ENCODE assay signal across 17 mouse cellular contexts in genomic region chr11:76953536-76953935, GRCm38 (mm10). TPM values are rescaled to one million over a fixed set of nuclear protein-coding genes. Genes with fewer than 3 reads are reported as not detected.
DNase-seq lines count a peak whose midpoint lies in the region; ATAC-seq and TF ChIP-seq lines count a peak whose summit lies in the region.
"Had no signal": no experiment of that assay in that cellular context is flagged by ENCODE, and none has a peak within 500 bp of the region (broad histone marks: within the 10 kb centered on the region; RNA-seq: fewer than 3 reads in every experiment).

No protein-coding gene starts in this region.

- H3K4me1 ChIP-seq in heart, adult 2 months (ENCODE audit: control insufficient read depth, insufficient read depth, low read length), result peaks cover 1% of the 10 kb centered on the region; the same call in 1 of the 2 replicates
- peaks cover 2% of the 10 kb centered on the region; the same call in 1 of the 2 replicates for H3K4me1 ChIP-seq in heart, embryonic 15.5 days (replicated peaks)
- no peaks in the 10 kb centered on the region for H3K4me1 ChIP-seq in limb, embryonic 10.5 days
- no peaks in the 10 kb centered on the region for H3K4me1 ChIP-seq in hindbrain, embryonic 11.5 days (replicated peaks; ENCODE audit: control insufficient read depth, insufficient read depth, low read length)
- H3K4me1 ChIP-seq: forebrain, embryonic 12.5 days; intestine, embryonic 15.5 days; liver, embryonic 15.5 days had no signal

- H3K4me3 ChIP-seq in heart, adult 2 months, result no peak overlapping the region
- no peak overlapping the region for H3K4me3 ChIP-seq in heart, embryonic 15.5 days
- H3K4me3 ChIP-seq in limb, embryonic 10.5 days, result no peak overlapping the region
- no peak overlapping the region for H3K4me3 ChIP-seq in hindbrain, embryonic 11.5 days (ENCODE audit: low read depth, low read length)
- H3K4me3 ChIP-seq: forebrain, embryonic 12.5 days; intestine, embryonic 15.5 days; liver, embryonic 15.5 days; megakaryocyte, embryonic 14.5 days had no signal

- no peak for TF ChIP-seq EP300 in heart, adult 2 months (IDR thresholded peaks at IDR 0.05; ENCODE audit: insufficient read depth, low read depth, low read length)

- no peaks in the 10 kb centered on the region for H3K9me3 ChIP-seq in heart, embryonic 15.5 days (replicated peaks)
- no peaks in the 10 kb centered on the region for H3K9me3 ChIP-seq in limb, embryonic 10.5 days (replicated peaks)
- no peaks in the 10 kb centered on the region for H3K9me3 ChIP-seq in hindbrain, embryonic 11.5 days (ENCODE audit: control insufficient read depth, low read length)
- H3K9me3 ChIP-seq: forebrain, embryonic 12.5 days; intestine, embryonic 15.5 days; liver, embryonic 15.5 days; megakaryocyte, embryonic 14.5 days had no signal

- DNase-seq in heart, adult 2 months, result peak in 1 of 2 experiments; percentile 9
- DNase-seq in heart, postnatal 25 days (ENCODE audit: low spot score), result no peak
- peak; percentile 9 to 81 for DNase-seq in left cerebral cortex, postnatal 25 days (ENCODE audit: low spot score in 2 of 2)
- DNase-seq in left cerebral cortex, postnatal 10 days (ENCODE audit: extremely low spot score in 1 of 2, low spot score in 2 of 2), result no peak
- DNase-seq in adipocyte (ENCODE audit: low spot score), result peak; percentile 72
- DNase-seq in limb, embryonic 10.5 days (ENCODE audit: low spot score), result no peak
- DNase-seq in hindbrain, embryonic 11.5 days (ENCODE audit: low spot score), result no peak
- DNase-seq: cerebellum, adult 2 months had no signal

- no peaks in the 10 kb centered on the region for H3K79me2 ChIP-seq in heart, adult 2 months (replicated peaks; ENCODE audit: control insufficient read depth, insufficient read depth, low read length)

- ATAC-seq in heart, embryonic 15.5 days (replicated peaks; ENCODE audit: insufficient number of reproducible peaks, insufficient read depth, low FRiP score, low read depth), result peak; percentile 31; the same call in 1 of the 2 replicates
- no peak for ATAC-seq in hindbrain, embryonic 11.5 days (ENCODE audit: low FRiP score)
- ATAC-seq: activated CD4-positive, CD25-positive, alpha-beta regulatory T cell, adult 4 months; intestine, embryonic 15.5 days had no signal

- no peak for TF ChIP-seq CTCF in heart, adult 2 months (IDR thresholded peaks at IDR 0.05)

- H3K27ac ChIP-seq in heart, adult 2 months, result peak overlapping the region; percentile 60
- H3K27ac ChIP-seq in heart, embryonic 15.5 days, result peak overlapping the region; percentile 18
- no peak overlapping the region for H3K27ac ChIP-seq in limb, embryonic 10.5 days
- no peak overlapping the region for H3K27ac ChIP-seq in hindbrain, embryonic 11.5 days (ENCODE audit: low read depth, low read length)
- H3K27ac ChIP-seq: forebrain, embryonic 12.5 days; intestine, embryonic 15.5 days; liver, embryonic 15.5 days had no signal

- peaks cover 17% of the 10 kb centered on the region for H3K36me3 ChIP-seq in heart, adult 2 months (ENCODE audit: control insufficient read depth, insufficient read depth, low read length)
- H3K36me3 ChIP-seq in heart, embryonic 15.5 days, result peaks cover 61% of the 10 kb centered on the region
- H3K36me3 ChIP-seq in limb, embryonic 10.5 days, result peaks cover 97% of the 10 kb centered on the region
- no peaks in the 10 kb centered on the region for H3K36me3 ChIP-seq in hindbrain, embryonic 11.5 days (ENCODE audit: control insufficient read depth, insufficient read depth, low read length)

- no peaks in the 10 kb centered on the region for H3K27me3 ChIP-seq in heart, adult 2 months (ENCODE audit: control insufficient read depth, insufficient read depth, low read length)
- H3K27me3 ChIP-seq in heart, embryonic 15.5 days, result no peaks in the 10 kb centered on the region
- no peaks in the 10 kb centered on the region for H3K27me3 ChIP-seq in limb, embryonic 10.5 days (ENCODE audit: low read depth, poor library complexity, severe bottlenecking)
- no peaks in the 10 kb centered on the region for H3K27me3 ChIP-seq in hindbrain, embryonic 11.5 days (ENCODE audit: control insufficient read depth, insufficient read depth, low read length)
- H3K27me3 ChIP-seq: forebrain, embryonic 12.5 days; intestine, embryonic 15.5 days; liver, embryonic 15.5 days; megakaryocyte, embryonic 14.5 days had no signal

- WGBS in heart, adult 2 months, result 40% methylated on average over 2 of the region's 2 CpGs
- 64% methylated on average over 2 of the region's 2 CpGs for WGBS in heart, embryonic 15.5 days
- 94% methylated on average over 2 of the region's 2 CpGs for WGBS in limb, embryonic 10.5 days
- WGBS in hindbrain, embryonic 11.5 days, result 97% methylated on average over 2 of the region's 2 CpGs

- intact Hi-C loops in heart, adult 2 months (cut with DNase I), result no loop called here
- intact Hi-C loops in heart, postnatal 25 days (cut with DNase I), result no loop called here
- intact Hi-C loops in left cerebral cortex, postnatal 25 days (cut with DNase I), result loop anchor here (5.0 kb wide), 1 partner anchor 161 kb away; no protein-coding TSS in a partner anchor
- intact Hi-C loops in left cerebral cortex, postnatal 10 days (cut with DNase I), result no loop called here

- H3K9ac ChIP-seq in heart, adult 2 months (ENCODE audit: low read depth, low read length), result no peak overlapping the region
- H3K9ac ChIP-seq in heart, embryonic 15.5 days, result no peak overlapping the region
- H3K9ac ChIP-seq in hindbrain, embryonic 11.5 days (ENCODE audit: low read depth, low read length), result no peak overlapping the region
- H3K9ac ChIP-seq: forebrain, embryonic 12.5 days; intestine, embryonic 15.5 days; liver, embryonic 15.5 days had no signal

- no peak for TF ChIP-seq POLR2A in heart, adult 2 months (IDR thresholded peaks at IDR 0.05; ENCODE audit: insufficient read depth, low read depth, low read length)

- no peak overlapping the region for H3K4me2 ChIP-seq in heart, embryonic 15.5 days
- H3K4me2 ChIP-seq in hindbrain, embryonic 11.5 days (replicated peaks; ENCODE audit: low read depth, low read length), result no peak overlapping the region
- H3K4me2 ChIP-seq: forebrain, embryonic 12.5 days; intestine, embryonic 15.5 days; liver, embryonic 15.5 days had no signal

RNA-seq across cellular contexts. Expression of gene Blmh, which starts 28.9 kb away (rescaled TPM):
- total RNA-seq in heart, adult 2 months (2021), result 10 to 100 TPM; 27.6 to 32.7 TPM
- polyA plus RNA-seq in heart, adult 2 months (2012; rRNA removed), result 12.9 and 18.4 TPM in 2 replicates
- total RNA-seq in heart, postnatal 25 days (2021), result 10 to 100 TPM; 36.8 to 41.5 TPM
- 10 to 100 TPM; 59.3 to 64.7 TPM for total RNA-seq in left cerebral cortex, postnatal 25 days (2021)
- total RNA-seq in left cerebral cortex, postnatal 10 days (2021), result 10 to 100 TPM; 89.0 to 90.1 TPM
- 88.3 and 103 TPM in 2 replicates for polyA plus RNA-seq in heart, embryonic 15.5 days (2015; fragmentation: Nextera tagmentation; extraction: Ambion mirVana)
- polyA plus RNA-seq in limb, embryonic 10.5 days (2016; fragmentation: Nextera tagmentation; extraction: Ambion mirVana), result 200 and 201 TPM in 2 replicates
- 164 and 193 TPM in 2 replicates for polyA plus RNA-seq in hindbrain, embryonic 11.5 days (2014; fragmentation: Nextera tagmentation; extraction: Ambion mirVana)

RNA-seq across cellular contexts. Expression of gene Slc6a4, which starts 44.9 kb away (rescaled TPM):
- 1 to 10 TPM in 1 of 2 experiments, under 1 TPM in 1; 0.73 to 1.8 TPM for total RNA-seq in heart, adult 2 months (2021)
- polyA plus RNA-seq in heart, adult 2 months (2012; rRNA removed), result 1.7 and 2.1 TPM in 2 replicates
- under 1 TPM; 0.52 to 0.67 TPM for total RNA-seq in heart, postnatal 25 days (2021)
- not detected for total RNA-seq in left cerebral cortex, postnatal 25 days (2021)
- 1 to 10 TPM in 1 of 2 experiments, under 1 TPM in 1; 0.66 to 1.1 TPM for total RNA-seq in left cerebral cortex, postnatal 10 days (2021)
- polyA plus RNA-seq in heart, embryonic 15.5 days (2015; fragmentation: Nextera tagmentation; extraction: Ambion mirVana), result 0.94 and 1.0 TPM in 2 replicates
- 0.11 and 0.43 TPM in 2 replicates for polyA plus RNA-seq in limb, embryonic 10.5 days (2016; fragmentation: Nextera tagmentation; extraction: Ambion mirVana)
- 0.77 and 2.0 TPM in 2 replicates for polyA plus RNA-seq in hindbrain, embryonic 11.5 days (2014; fragmentation: Nextera tagmentation; extraction: Ambion mirVana)
- total RNA-seq: left cerebral cortex, adult 8-10 months had no signal
- polyA plus RNA-seq: activated CD4-positive, CD25-positive, alpha-beta regulatory T cell, adult 4 months had no signal

RNA-seq across cellular contexts. Expression of gene Tmigd1, which starts 51.6 kb away (rescaled TPM):
- total RNA-seq in heart, adult 2 months (2021), result under 1 TPM; 0.47 to 0.57 TPM
- polyA plus RNA-seq in heart, adult 2 months (2012; rRNA removed), result 0.16 and 0.20 TPM in 2 replicates
- under 1 TPM; 0.45 to 0.47 TPM for total RNA-seq in heart, postnatal 25 days (2021)
- total RNA-seq in left cerebral cortex, postnatal 25 days (2021), result not detected
- total RNA-seq in left cerebral cortex, postnatal 10 days (2021), result not detected
- polyA plus RNA-seq in heart, embryonic 15.5 days (2015; fragmentation: Nextera tagmentation; extraction: Ambion mirVana), result 0.13 TPM in 1 of 2 replicates, not detected in the other
- polyA plus RNA-seq in limb, embryonic 10.5 days (2016; fragmentation: Nextera tagmentation; extraction: Ambion mirVana), result 0.10 and 0.14 TPM in 2 replicates
- polyA plus RNA-seq in hindbrain, embryonic 11.5 days (2014; fragmentation: Nextera tagmentation; extraction: Ambion mirVana), result 0.17 TPM in 1 of 2 replicates, not detected in the other
- total RNA-seq: left cerebral cortex, adult 8-10 months had no signal
- polyA plus RNA-seq: cerebellum, adult 2 months; forebrain, embryonic 12.5 days; heart, embryonic 14.5 days; liver, embryonic 15.5 days; stomach, embryonic 14.5 days had no signal

Comparison
In these comparisons a context has a peak if more than half of its experiments do, and no peak if none do; other contexts are left out.
1. DNase-seq: peak in left cerebral cortex, postnatal 25 days (2 of 2) and adipocyte (single experiment); none in heart, postnatal 25 days (single experiment), left cerebral cortex, postnatal 10 days (0 of 2), limb, embryonic 10.5 days (single experiment) and hindbrain, embryonic 11.5 days (single experiment).
2. H3K27ac ChIP-seq: peak in heart, adult 2 months (single experiment) and heart, embryonic 15.5 days (single experiment); none in limb, embryonic 10.5 days (single experiment) and hindbrain, embryonic 11.5 days (single experiment).